Mouse (Mus musculus): Measurements from ENCODE around the gene Nphs1. TPM values are rescaled to one million over a fixed set of nuclear protein-coding genes. Genes with fewer than 3 reads are reported as not detected.

Nphs1 gene
- polyA plus RNA-seq, 1 experiment from 2014 or later = not detected

DNA sequence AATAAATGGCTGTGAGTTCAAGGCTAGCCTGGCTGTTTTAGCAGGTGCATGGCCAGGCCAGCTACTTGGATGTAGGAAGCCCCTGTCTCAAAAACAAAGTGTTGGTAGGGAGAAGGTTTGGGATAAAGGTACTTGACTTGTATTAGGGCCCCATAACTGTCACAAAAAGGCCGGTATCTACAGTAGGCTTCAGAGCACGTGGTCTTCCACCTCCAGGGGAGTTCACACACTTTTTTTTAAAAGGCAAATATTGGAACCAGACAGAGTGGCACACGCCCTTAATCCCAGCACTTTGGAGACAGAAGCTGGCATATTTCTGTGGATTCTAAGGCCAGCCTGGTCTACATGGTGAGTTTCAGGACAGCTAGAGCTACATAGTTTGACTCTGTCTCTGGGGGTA is 37.4 kb upstream of the Nphs1 start:
- no peak for ATAC-seq (replicated peaks; ENCODE audit: extremely low read depth, insufficient read depth, low FRiP score)
- H3K36me3 ChIP-seq (ENCODE audit: control insufficient read depth, insufficient read depth) = no peaks in the 10 kb centered on the region; the same call in 1 of the 2 replicates
- no peak overlapping the region for H3K9ac ChIP-seq (ENCODE audit: low read length)
- no peak overlapping the region for H3K4me3 ChIP-seq (ENCODE audit: low read length)
- peaks cover 5% of the 10 kb centered on the region; the same call in 1 of the 2 replicates for H3K27me3 ChIP-seq (ENCODE audit: control insufficient read depth, insufficient read depth, low read length)
- 0 out of 2 replicates have a peak, but pooled peaks cover 4% of the 10 kb centered on the region for H3K9me3 ChIP-seq (replicated peaks; ENCODE audit: control insufficient read depth, low read length)
- peak overlapping the region; percentile 21; the same call in 1 of the 2 replicates for H3K27ac ChIP-seq (ENCODE audit: low read length)
- 82% methylated on average over 3 of the region's 3 CpGs for WGBS
- H3K4me1 ChIP-seq (ENCODE audit: control insufficient read depth, insufficient read depth, low read length) = peaks cover 13% of the 10 kb centered on the region
- no peak overlapping the region for H3K4me2 ChIP-seq (ENCODE audit: low read depth, low read length)

DNA sequence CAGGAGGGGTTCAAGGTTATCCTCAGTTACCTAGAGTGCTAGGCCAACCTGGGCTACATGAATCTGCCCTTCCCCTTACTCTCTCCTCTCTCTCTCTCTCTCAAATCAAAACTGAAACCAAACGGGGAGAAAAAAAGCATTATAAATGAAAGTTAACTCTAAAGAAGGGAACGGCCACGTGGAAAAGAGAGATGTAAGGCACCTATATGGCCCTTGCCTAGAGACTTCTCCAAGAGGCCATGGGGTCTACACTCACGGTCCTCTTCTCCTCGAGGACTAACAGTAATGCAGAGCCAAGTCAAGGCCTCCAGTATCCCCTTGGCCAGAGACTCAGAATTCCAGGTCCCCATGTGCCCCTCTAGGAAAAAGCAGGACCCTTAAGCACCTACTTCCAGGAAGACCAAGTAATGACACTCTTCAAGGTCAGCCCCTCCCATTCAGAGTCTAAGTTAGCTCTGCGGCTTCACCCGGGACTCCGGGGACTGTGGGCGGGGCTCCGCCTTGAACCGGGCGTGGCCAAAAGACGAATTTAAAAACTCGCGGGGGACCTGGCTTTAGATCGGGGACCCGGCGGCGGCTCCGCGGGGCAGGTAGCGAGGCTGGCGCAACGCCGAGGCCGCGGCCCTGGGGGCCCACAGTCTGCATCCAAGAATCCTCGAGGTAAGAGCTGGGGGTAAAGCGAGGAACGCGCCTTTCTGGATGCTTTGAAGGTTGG is 36.8 kb upstream of the Nphs1 start, which contains the start of gene Nfkbid:
TSS of gene Nfkbid (plus strand) at position 558 of the 715 bp plus-strand sequence.
- Histone ChIP-seq H3K4me2 (ENCODE audit: low read depth, low read length) (peak within 1 kb of the TSS; percentile 96), H3K27me3 (ENCODE audit: control insufficient read depth, insufficient read depth, low read length) (peaks cover 5% of the 10 kb centered on the region; the same call in 1 of the 2 replicates), H3K9ac (ENCODE audit: low read length) (peak within 1 kb of the TSS; percentile 72), H3K36me3 (ENCODE audit: control insufficient read depth, insufficient read depth) (no peaks in the 10 kb centered on the region; the same call in 1 of the 2 replicates), H3K9me3 (replicated peaks; ENCODE audit: control insufficient read depth, low read length) (0 out of 2 replicates have a peak, but pooled peaks cover 4% of the 10 kb centered on the region), H3K4me3 (ENCODE audit: low read length) (peak within 1 kb of the TSS; percentile 66), H3K4me1 (ENCODE audit: control insufficient read depth, insufficient read depth, low read length) (peaks cover 13% of the 10 kb centered on the region), H3K27ac (ENCODE audit: low read length) (peak within 1 kb of the TSS; percentile 41)
- 10% methylated on average over 31 of the region's 31 CpGs for WGBS
- peak; percentile 65 for ATAC-seq (replicated peaks; ENCODE audit: extremely low read depth, insufficient read depth, low FRiP score)

DNA sequence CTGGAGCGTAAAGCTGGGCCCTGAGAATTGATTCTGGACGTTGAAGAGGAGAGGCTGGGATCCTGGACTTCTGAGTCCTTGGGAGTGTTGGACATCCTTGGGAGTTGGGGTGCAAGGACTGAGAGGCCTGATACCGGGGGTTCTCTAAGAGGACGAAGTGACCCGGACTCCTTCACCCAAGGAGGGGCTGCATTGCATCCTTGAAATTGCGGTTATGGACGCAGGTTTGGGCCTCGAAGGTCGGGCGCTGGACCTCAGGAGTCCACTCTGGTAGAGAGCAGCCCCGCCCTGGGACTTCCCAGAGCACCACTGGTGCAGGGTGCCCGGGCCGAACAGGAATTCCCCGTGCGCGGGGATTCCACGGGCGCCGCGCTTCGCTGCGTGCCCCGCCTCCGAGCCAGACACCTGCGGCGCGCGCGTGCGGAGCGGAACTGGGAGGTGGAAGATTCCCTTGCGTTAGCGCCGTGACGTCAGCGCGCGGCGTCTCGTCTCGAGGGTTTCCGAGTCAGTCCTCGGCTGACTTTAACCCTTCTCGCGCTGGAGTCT is 36.2 kb upstream of the Nphs1 start:
- Histone ChIP-seq H3K4me2 (ENCODE audit: low read depth, low read length) (peak overlapping the region; percentile 96), H3K4me1 (ENCODE audit: control insufficient read depth, insufficient read depth, low read length) (peaks cover 13% of the 10 kb centered on the region), H3K9ac (ENCODE audit: low read length) (peak overlapping the region; percentile 72), H3K9me3 (replicated peaks; ENCODE audit: control insufficient read depth, low read length) (0 out of 2 replicates have a peak, but pooled peaks cover 4% of the 10 kb centered on the region), H3K27ac (ENCODE audit: low read length) (peak overlapping the region; percentile 26), H3K4me3 (ENCODE audit: low read length) (peak overlapping the region; percentile 66), H3K36me3 (ENCODE audit: control insufficient read depth, insufficient read depth) (no peaks in the 10 kb centered on the region; the same call in 1 of the 2 replicates), H3K27me3 (ENCODE audit: control insufficient read depth, insufficient read depth, low read length) (peaks cover 5% of the 10 kb centered on the region; the same call in 1 of the 2 replicates)
- WGBS = 1% methylated on average over 45 of the region's 45 CpGs
- ATAC-seq (replicated peaks; ENCODE audit: extremely low read depth, insufficient read depth, low FRiP score) = peak; percentile 76

DNA sequence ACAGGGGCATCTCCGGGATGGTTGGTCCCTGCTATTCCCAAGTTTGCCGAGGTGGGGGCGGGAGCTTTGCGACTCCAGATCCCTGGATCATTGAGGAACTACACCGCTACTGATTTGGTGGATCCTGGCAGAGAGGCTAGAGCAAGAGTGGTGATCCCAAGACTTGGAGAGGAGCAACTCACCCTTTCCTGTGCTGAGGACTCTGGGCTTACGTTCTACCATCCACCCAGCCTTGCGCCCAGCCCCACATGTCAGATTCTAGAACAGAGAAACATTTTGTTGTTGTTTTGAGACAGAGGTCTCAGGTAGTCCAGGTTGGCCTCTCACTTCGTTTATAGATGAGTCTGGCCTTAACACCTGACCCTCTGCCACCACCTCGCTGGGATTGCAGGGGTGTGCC is 35.6 kb upstream of the Nphs1 start:
- ATAC-seq (replicated peaks; ENCODE audit: extremely low read depth, insufficient read depth, low FRiP score) = no peak
- 0 out of 2 replicates have a peak, but pooled peaks cover 4% of the 10 kb centered on the region for H3K9me3 ChIP-seq (replicated peaks; ENCODE audit: control insufficient read depth, low read length)
- peaks cover 2% of the 10 kb centered on the region for H3K36me3 ChIP-seq (ENCODE audit: control insufficient read depth, insufficient read depth)
- peak overlapping the region; percentile 41 for H3K27ac ChIP-seq (ENCODE audit: low read length)
- peak overlapping the region; percentile 72 for H3K9ac ChIP-seq (ENCODE audit: low read length)
- H3K4me1 ChIP-seq (ENCODE audit: control insufficient read depth, insufficient read depth, low read length) = peaks cover 13% of the 10 kb centered on the region
- peak overlapping the region; percentile 66 for H3K4me3 ChIP-seq (ENCODE audit: low read length)
- H3K4me2 ChIP-seq (ENCODE audit: low read depth, low read length) = peak overlapping the region; percentile 96
- 12% methylated on average over 9 of the region's 9 CpGs for WGBS
- peaks cover 5% of the 10 kb centered on the region; the same call in 1 of the 2 replicates for H3K27me3 ChIP-seq (ENCODE audit: control insufficient read depth, insufficient read depth, low read length)

DNA sequence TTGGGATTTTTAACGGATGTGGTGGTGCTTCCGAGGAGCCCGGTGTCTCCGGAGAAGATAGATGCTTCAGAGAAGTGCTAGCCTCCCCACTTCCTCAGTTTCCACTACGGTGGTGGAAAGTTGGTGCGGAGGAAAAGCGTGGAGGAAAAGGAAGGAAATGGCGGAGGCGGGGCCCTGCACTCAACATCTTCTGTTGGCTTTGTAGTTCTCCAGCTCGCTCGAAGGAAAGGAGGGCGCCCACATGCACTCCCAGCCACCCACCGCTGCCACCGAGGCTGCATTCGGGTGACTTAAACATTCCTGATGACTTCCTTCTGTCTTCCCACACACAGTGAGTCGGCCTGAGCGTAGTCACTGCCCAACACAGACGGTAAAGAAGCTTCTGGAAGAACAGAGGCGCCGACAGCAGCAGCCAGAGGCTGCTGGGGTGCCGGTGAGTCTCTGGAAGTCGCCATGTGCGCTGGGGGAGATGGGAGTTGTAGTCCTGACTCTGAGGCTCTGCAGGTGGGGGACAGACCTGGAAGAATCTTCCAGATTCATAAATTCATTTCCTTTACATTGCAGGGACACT is 35.0 kb upstream of the Nphs1 start:
- Histone ChIP-seq H3K9me3 (replicated peaks; ENCODE audit: control insufficient read depth, low read length) (0 out of 2 replicates have a peak, but pooled peaks cover 4% of the 10 kb centered on the region), H3K4me1 (ENCODE audit: control insufficient read depth, insufficient read depth, low read length) (peaks cover 13% of the 10 kb centered on the region), H3K4me2 (ENCODE audit: low read depth, low read length) (peak overlapping the region; percentile 96), H3K27ac (ENCODE audit: low read length) (peak overlapping the region; percentile 41), H3K36me3 (ENCODE audit: control insufficient read depth, insufficient read depth) (peaks cover 2% of the 10 kb centered on the region), H3K4me3 (ENCODE audit: low read length) (peak overlapping the region; percentile 66), H3K27me3 (ENCODE audit: control insufficient read depth, insufficient read depth, low read length) (peaks cover 5% of the 10 kb centered on the region; the same call in 1 of the 2 replicates), H3K9ac (ENCODE audit: low read length) (peak overlapping the region; percentile 50)
- WGBS = 23% methylated on average over 23 of the region's 23 CpGs
- no peak for ATAC-seq (replicated peaks; ENCODE audit: extremely low read depth, insufficient read depth, low FRiP score)

DNA sequence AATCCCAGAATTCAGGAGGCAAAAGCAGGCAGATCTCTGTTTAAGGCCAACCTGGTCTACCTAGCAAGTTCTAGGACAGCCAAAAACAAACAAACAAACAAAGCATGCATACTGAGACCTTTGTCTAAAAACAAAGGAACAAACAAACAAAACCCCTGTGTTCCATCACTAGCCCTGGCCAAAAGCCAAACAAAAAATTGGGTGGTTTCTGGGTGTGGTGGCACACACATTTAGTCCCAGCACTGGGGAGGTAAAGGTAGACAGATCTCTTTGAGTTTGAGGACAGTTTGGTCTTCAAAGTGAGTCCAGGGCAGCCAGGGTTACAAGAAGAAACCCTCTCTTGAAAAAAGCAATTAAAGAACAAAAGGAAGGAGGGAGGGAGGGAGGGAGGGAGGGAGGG is 28.8 kb upstream of the Nphs1 start:
- ATAC-seq (replicated peaks; ENCODE audit: extremely low read depth, insufficient read depth, low FRiP score) = no peak
- H3K9ac ChIP-seq (ENCODE audit: low read length) = no peak overlapping the region
- H3K4me1 ChIP-seq (ENCODE audit: control insufficient read depth, insufficient read depth, low read length) = no peaks in the 10 kb centered on the region
- H3K36me3 ChIP-seq (ENCODE audit: control insufficient read depth, insufficient read depth) = peaks cover 2% of the 10 kb centered on the region
- H3K4me3 ChIP-seq (ENCODE audit: low read length) = no peak overlapping the region
- no peaks in the 10 kb centered on the region for H3K27me3 ChIP-seq (ENCODE audit: control insufficient read depth, insufficient read depth, low read length)
- no peaks in the 10 kb centered on the region for H3K9me3 ChIP-seq (replicated peaks; ENCODE audit: control insufficient read depth, low read length)
- no peak overlapping the region for H3K27ac ChIP-seq (ENCODE audit: low read length)
- no peak overlapping the region for H3K4me2 ChIP-seq (ENCODE audit: low read depth, low read length)

DNA sequence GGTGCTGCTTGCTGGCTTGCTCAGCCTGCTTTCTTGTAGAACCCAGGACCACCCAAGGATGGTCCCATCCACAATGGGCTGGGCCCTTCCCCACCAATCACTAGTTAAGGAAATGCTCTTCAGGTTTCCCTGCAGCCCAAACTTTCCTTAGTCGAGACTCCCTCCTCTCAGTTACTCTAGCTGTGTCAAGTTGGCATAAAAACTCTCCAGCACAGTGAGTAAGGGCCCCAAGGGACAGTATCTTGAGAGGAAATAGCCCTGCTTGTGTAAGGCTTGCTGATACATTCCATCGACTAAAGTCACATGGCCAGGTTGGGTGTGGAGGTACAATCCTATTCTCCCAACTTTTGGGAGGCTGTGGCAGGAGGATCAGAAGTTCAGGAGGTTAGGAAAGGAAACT is 27.9 kb upstream of the Nphs1 start:
- Histone ChIP-seq H3K27ac (ENCODE audit: low read length) (no peak overlapping the region), H3K4me1 (ENCODE audit: control insufficient read depth, insufficient read depth, low read length) (no peaks in the 10 kb centered on the region), H3K9me3 (replicated peaks; ENCODE audit: control insufficient read depth, low read length) (no peaks in the 10 kb centered on the region), H3K9ac (ENCODE audit: low read length) (no peak overlapping the region), H3K4me2 (ENCODE audit: low read depth, low read length) (no peak overlapping the region), H3K4me3 (ENCODE audit: low read length) (no peak overlapping the region), H3K36me3 (ENCODE audit: control insufficient read depth, insufficient read depth) (peaks cover 2% of the 10 kb centered on the region), H3K27me3 (ENCODE audit: control insufficient read depth, insufficient read depth, low read length) (peaks cover under 1% of the 10 kb centered on the region; the same call in 1 of the 2 replicates)
- 47% methylated on average over 2 of the region's 2 CpGs for WGBS
- no peak for ATAC-seq (replicated peaks; ENCODE audit: extremely low read depth, insufficient read depth, low FRiP score)

DNA sequence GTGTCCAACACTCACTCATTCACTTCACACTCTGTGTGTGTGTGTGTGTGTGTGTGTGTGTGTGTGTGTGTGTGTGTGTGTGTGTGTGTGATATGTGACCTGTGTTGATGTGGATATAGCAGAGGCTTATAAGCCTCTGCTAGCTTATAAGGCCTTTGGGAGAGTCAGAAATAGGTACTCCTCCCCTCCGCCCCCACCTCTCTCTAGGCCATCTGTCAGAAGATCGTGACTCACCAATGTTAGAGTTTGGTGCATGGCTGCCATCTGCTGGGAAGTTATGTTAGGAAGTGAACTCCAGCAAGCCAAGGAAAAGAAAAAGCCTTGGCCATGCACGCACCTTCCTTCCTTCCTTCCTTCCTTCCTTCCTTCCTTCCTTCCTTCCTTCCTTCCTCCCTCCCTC is 26.3 kb upstream of the Nphs1 start:
- H3K36me3 ChIP-seq (ENCODE audit: control insufficient read depth, insufficient read depth) = peaks cover 2% of the 10 kb centered on the region; the same call in 1 of the 2 replicates
- H3K27ac ChIP-seq (ENCODE audit: low read length) = no peak overlapping the region
- peaks cover 17% of the 10 kb centered on the region for H3K27me3 ChIP-seq (ENCODE audit: control insufficient read depth, insufficient read depth, low read length)
- H3K9ac ChIP-seq (ENCODE audit: low read length) = no peak overlapping the region
- H3K4me1 ChIP-seq (ENCODE audit: control insufficient read depth, insufficient read depth, low read length) = no peaks in the 10 kb centered on the region
- H3K4me2 ChIP-seq (ENCODE audit: low read depth, low read length) = no peak overlapping the region
- no peaks in the 10 kb centered on the region for H3K9me3 ChIP-seq (replicated peaks; ENCODE audit: control insufficient read depth, low read length)
- 4% methylated on average over 3 of the region's 3 CpGs for WGBS
- ATAC-seq (replicated peaks; ENCODE audit: extremely low read depth, insufficient read depth, low FRiP score) = no peak
- no peak overlapping the region for H3K4me3 ChIP-seq (ENCODE audit: low read length)

DNA sequence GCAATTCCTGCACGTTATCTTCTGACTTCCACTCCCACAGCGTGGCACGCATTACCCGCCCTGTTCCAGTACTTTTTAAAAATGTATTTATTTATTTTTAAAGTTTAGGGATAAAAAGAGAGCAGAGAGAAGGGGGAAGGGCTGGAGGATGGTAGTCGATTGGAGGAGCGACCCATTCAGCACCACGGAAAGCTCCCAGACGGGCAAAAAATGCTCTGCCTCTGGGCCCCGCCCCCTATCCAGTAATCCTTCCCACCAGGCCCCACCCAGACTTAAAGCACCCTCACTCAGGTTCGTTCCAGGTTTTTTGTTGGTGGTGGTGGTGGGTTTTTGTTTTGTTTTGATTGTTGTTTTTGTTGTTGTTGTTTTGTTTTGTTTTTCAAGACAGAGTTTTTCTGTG is 23.9 kb upstream of the Nphs1 start:
- no peak overlapping the region for H3K4me2 ChIP-seq (ENCODE audit: low read depth, low read length)
- H3K9me3 ChIP-seq (replicated peaks; ENCODE audit: control insufficient read depth, low read length) = no peaks in the 10 kb centered on the region
- H3K4me1 ChIP-seq (ENCODE audit: control insufficient read depth, insufficient read depth, low read length) = no peaks in the 10 kb centered on the region
- H3K36me3 ChIP-seq (ENCODE audit: control insufficient read depth, insufficient read depth) = no peaks in the 10 kb centered on the region
- peaks cover 26% of the 10 kb centered on the region for H3K27me3 ChIP-seq (ENCODE audit: control insufficient read depth, insufficient read depth, low read length)
- H3K9ac ChIP-seq (ENCODE audit: low read length) = no peak overlapping the region
- no peak overlapping the region for H3K27ac ChIP-seq (ENCODE audit: low read length)
- no peak for ATAC-seq (replicated peaks; ENCODE audit: extremely low read depth, insufficient read depth, low FRiP score)
- WGBS = 3% methylated on average over 10 of the region's 10 CpGs
- no peak overlapping the region for H3K4me3 ChIP-seq (ENCODE audit: low read length)
